Mouse (Mus musculus) ovary, adult 18-20 months (tissue): Measurements from ENCODE around the gene Piezo1.

Experiments used
- DNase-seq: peaks from one replicate; pipeline ENCODE4 v3.0.0; 2022; ENCODE audit warnings: low spot score, mixed read lengths

Gene Piezo1

DNA sequence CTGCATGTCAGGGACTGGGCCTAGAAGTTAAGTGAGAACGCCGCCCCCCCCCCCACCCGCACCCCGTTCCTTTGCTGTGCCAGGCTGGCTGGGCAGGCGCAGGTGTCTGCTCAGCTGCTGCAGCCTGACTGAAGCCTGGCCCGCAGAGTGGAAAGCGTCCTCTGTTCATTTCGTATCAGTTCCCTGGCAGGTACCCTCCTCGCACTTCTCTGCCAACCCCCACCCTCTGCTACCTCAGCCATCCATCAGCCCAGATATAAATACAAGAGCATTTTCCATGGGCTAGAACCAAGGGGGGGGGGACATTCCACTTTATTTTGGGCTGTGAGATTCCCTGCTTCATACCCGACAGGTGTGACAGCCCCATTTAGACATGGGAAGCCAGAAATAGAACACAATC is 99.0 kb downstream of the Piezo1 start:
- DNase-seq: no peak

DNA sequence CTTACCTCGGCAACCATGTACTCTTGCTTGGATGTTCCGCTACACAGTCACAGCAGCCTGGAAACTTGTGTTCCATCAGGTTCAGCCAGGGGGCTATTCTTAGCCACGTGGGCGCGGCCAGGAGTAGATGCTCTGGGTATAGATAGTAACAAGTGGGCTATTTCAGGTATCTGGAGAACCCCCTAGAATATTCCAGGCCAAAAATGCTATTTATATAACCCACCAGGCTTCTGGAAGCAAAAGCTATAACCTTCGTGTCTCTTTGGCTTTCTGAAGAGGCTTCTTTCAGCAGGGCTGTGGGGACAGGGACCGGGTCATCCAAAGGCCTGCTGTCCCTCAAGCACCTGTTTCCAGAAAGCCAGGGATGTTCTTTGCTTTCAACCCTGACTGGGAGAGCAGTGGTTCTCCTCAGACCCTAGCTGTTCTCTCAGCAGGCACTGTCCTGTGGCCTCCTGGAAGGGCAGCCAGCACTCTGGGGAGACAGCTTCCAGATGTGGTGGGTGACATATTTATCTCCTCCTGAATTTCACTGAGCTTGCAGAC is 99.9 kb downstream of the Piezo1 start:
- DNase-seq: no peak

DNA sequence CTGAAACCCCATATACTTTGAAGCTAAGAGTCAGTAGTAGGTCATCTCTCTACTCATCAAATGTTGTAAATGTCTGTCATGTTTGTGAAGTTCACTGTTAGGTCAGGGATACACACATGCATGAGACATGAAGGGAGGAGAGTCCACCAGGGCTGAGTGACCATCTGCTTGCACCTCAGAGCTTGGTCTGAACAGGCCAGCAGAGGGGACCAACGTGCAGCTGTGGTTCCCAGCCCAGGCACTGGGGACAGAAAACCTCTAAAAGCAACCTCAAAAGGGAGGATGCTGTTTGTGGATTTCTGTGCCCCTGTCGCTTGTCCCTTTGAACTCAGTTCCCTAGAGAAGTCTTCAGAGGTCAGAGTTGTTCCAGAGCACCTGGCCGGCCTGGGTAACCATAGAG is 105.9 kb downstream of the Piezo1 start:
- no peak for DNase-seq

DNA sequence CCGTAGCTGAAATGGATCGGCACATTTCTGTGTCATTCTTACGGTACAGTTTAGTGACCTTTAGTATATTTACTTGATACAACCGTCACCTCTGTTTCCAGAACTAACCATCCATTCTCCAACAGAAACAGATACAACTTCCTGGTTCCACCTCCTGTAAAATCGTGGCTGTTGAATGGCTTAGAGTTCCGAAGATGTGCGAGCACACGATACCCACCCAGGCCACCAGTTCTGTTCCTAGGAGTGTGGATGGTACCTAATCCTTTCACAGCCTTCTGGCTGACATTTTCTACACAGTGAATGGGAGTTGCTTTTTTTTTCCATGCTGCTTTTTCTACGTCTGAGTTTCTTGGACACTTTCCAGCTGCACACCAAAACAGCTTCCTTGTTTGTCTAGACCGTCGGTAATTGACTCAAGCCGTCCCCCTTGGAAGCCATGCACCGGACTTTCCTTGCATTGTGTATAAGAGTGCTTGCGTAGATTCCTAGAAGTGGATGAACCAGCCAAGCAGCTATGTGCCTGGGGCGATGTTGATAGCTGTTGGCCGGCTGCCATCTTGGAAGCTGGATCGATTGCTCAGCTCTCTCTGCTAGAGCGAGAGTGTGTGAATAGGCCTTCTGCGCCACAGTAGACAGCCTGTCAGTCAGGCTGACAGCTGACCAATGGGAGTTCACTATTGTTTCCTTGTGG is 106.9 kb downstream of the Piezo1 start:
- peak; percentile 75 for DNase-seq

DNA sequence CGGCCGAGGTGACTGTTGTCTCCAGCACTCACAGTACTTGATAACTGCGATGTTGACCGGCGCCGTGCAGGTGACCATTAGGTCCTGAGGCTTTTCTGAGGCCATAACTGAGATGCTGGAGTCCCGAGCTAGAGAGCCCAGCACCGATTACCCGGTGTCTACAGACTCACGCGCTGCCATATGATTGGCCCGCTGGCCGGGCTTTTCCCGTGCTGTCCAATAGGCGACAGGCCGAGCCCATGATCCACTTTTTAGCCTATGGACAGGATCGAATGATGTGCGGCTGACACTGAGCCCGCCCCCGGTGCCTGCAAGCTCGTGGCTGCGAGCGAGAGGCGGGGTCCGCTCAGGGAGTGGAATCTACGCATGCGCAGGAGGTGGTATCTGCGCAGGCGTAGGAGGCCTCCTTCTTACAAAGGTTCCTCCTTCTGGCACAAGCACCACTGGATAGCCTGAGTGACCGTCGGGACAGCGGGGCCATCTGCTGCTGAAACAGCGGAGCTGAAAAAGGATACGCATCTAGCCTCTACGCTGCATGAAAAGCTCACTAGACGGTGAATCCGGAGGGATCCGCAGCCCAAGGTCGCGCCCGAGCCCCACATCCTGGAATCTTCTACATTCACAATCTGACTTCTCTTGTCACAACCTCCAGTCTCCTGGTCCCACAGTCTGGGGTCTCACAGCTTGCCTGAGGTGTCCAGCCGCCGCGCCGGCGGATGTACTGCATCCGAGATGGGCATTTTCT is 107.7 kb downstream of the Piezo1 start, which contains the start of gene Mvd:
Gene Mvd, minus strand, starts transcription at position 161 of the 745 bp plus-strand sequence.
- peak; percentile 100 for DNase-seq

DNA sequence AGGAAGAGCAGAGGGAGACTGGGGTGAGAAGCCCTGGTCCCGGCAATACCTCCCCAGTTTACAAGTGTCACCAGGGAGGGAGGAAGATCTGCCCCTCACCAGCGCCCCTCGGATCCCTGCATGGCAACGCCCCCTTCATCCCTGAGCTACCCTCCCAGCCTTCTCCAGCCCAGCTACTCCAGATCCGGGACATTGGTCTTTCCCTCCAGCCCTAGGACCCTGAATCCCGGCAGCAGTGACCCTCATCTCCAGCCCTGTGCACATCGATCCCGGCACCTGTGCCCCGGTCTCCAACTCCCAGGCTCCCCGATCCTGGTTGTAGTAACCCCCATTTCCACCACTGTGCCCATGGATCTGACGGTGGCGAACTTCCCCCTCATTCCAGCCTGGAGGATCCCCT is 108.3 kb downstream of the Piezo1 start:
- no peak for DNase-seq

DNA sequence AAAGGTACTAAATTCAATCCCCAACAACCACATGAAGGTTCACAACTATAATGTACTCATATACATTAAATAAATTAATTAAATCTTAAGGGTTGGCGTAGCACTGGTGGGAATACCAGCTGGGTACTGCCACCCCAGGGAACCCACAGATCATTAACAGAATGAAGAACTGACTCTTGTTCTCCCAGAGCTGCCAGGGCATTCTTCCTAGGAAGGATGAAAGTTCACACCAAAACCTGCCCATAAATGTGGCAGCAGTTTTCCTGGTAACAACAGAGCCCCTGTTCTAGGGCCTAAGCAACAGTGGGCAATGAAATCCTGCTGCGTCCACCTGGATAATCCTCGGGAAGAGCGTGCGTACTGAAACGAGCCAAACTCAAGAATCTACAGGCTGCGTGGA is 108.8 kb downstream of the Piezo1 start:
- DNase-seq: no peak

DNA sequence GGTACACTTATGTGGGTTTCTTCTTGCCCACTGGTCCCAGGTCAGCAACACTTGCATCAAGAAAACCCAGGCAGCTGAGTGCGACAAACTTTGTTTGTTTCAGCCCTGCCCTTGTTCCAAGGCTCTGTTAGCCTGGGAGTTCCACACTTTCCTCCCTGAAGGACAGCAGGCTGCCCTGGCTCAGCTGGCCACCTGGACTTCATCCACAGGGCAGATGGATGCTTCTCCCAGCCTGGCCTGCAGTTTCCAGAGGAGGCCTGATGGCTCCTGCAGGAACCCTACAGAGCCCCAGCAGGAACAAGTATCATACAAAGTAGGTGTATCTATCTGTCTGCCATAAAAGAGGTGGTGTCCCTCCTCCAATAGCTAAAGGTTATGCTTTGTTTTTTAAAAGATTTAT is 109.8 kb downstream of the Piezo1 start:
- DNase-seq: no peak

DNA sequence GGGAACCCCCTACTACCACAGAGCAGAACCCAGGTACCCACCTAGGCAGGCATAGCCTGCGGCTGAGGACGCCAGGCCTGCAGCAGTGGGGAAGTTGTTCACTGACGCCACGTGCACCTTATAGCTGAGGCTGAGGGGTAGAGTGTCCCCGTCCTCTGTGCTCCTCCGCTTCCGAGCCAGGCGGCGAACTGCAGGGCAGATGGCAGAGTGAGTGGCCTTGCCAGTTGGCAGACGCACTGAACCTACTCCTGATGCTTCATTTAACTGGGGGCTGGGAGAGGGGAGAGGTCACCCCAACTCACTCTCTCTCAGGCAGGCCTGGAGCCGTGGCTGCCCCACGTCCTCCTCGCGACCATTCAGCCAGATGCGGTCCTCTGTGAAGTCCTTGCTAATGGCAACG is 111.8 kb downstream of the Piezo1 start:
- no peak for DNase-seq

DNA sequence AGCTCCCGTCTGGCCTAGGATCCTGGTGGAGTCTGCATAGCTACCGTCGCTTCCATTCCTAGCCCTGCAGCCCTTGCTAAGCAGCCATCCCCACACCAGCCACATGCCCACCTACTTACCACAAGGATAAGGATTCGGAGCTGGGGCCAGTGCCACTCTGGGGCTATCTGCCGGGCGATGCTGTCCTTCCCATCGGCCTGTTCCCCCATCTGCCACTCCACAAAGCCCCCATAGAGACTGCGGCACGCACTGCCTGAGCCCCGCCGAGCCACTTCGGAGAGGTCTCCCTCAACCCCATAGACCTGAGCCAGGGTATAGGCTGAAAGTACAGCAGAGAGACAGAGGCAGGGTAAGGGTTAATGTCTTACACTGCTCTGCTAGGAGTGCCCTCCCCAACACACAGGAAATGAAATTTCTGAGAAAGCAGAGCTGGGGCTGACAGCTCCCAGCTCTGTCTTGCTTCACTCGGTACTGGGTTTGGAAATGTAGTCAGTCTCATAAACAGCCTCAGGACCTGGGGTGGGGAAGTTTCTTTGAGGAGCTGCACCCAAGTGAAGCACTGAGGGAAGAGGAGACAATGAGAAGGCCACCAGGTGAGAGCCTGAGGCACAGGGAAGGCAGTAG is 113.3 kb downstream of the Piezo1 start:
- no peak for DNase-seq

DNA sequence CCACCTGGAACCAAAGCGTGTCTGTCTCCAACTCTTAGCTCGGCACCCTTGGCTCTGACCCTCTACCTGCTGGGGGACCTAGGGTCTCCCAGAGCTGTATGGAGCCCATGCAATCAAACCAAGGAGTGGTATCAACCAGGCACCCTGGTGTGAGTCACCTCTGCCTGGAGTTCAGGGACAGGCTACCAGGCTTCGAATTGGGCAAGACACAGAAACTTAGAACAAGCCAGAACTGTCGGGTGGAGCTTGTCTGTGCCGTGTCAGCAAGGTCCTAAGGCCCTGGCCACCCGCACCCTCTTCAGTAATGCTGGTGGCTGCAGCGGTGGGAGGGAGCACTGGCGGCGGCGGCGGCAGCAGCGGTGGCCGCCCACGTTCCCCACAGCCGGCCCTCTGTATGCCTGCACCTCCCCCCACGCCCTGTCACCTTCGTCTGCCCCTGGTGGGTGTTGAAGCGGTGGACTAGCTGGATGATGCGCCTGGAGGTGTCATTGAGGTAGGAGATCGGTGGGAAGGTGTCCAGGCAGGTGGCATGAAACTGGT is 114.5 kb downstream of the Piezo1 start:
- DNase-seq: no peak

DNA sequence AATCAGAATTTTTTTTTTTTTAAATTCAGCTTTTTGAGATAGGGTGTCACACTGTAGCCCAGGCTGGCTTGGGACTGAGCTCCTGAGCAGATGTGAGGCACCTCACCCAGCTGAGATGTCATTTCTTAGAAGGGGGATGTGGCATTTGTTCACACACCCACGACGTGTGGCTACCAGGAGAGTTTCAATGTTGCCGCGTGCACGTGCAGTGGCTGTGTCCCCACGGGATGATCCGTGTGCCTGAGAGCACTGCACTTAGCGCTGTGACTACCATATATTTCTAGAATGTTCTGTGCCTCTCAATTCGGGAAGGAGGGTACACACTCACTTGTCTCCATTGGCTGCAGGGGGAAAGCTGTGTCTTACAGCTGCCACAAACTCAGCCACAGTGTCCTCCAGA is 115.0 kb downstream of the Piezo1 start:
- no peak for DNase-seq

DNA sequence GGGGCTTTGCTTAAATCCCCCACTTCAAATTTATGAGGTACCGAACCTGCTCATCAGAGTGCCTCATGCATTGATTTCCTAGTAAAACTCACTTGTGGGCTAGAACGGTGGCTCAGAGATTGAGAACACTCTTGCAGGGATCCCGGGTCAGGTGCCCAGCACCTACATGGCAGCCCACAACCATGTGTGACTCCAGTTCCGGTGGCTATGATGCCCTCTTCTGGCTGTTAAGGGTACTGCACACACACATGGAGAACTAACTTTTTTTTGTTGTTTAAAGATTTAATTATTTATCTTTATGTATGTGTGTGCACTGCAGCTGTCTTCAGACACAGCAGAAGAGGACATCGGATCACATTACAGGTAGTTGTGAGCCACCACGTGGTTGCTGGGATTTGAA is 115.8 kb downstream of the Piezo1 start:
- DNase-seq: no peak

DNA sequence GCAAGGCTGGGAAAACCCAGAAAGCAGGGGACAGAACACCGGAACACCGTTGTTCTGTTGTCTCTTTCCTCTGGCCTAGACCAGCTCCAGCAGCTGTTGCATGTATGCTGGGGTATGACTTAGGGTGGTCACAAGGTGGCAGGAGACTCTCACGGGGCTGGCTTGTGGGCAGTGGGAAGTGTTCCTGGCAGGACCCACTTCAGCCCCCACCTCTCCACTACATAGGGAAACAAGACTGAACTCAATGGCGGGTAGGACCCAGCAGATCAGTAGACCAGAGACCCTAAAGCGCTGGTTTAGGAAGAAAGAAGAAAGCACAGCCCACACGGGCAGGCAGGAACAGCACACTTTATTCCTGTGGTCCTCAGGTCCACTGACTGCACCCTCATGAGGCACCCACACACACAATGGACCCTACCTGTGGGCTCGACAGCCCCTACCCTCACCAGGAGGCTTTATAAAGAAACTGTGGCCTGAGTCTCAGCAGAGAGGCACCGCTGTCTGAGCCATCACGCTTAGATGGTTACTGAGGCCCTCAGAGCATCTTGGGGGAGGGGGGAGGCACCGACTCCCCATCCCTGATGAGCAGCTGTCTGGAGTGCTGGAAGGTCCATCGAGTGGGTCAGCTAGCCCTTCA is 117.7 kb downstream of the Piezo1 start:
- no peak for DNase-seq

DNA sequence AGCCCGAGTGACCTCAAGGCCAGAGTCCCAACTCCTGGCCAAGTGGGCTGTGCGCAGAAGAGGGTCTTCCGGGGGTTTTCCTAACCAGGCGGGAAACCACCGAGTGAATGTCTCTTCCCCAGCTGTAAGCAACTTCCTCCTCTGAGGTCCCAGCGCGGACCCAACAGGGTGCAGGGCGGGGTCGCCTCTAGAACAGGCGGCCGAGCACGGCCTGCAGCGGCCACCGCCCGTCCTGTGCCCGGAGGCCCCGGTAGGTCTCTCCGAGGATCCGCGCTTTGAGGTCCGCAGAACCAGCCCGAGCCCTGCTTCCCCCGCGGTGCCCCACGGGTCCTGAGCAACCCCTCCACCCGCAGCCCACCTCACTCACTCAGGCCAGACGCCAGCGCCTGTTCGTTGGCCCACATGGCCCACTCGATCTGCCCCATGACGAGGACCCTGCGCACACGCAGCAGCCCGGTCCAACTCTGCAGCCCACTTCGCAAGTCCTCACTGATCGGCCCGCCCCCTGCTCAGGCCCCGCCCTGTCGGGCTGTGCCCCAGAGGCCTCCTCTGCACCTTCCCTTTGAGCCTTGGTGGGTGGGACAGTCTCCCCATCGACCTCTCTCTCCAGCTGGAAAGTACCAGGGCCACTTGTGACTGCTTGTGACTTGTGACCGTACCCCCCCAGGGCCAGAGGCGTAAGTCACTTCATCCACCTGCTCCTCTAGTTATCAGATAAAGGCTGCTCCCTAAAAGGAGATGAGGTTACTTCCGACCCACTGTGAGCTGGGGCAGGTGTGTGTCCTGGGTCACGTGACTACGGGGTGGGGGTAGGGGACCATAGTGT is 118.5 kb downstream of the Piezo1 start, which contains the start of gene Cyba:
Gene Cyba, minus strand, starts transcription at position 488 of the 826 bp plus-strand sequence.
- DNase-seq: peak; percentile 60
